Mouse (Mus musculus): Measurements from ENCODE around the gene Lyar.
A peak's percentile ranks its signal among the peaks of the same experiment; 100 is the strongest.

DNA sequence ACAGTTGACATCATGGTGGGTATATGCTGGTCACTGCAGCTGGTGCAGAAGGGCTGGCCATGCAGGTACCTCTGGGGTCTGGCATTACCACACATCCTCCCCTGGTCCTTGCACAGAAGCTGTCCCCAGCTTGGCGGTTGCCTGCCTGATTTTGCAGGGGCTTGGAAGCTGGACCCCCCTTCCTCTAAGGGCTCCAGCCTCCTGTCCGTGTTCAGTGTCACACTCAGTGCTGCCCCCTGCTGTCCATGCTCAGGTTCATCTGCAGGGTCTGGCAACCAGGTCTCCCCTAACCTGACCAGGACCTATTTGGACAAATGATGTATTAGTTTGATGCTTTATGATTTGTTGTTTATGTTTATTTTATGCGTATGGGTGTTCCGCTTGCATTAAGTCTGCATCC lies 15.2 kb downstream of the Lyar start:
- TF ChIP-seq CTCF (IDR thresholded peaks at IDR 0.05) (peak; percentile 76), EP300 (IDR thresholded peaks at IDR 0.05) (no peak)

Measured in lung, postnatal 0 days (tissue).